Mouse (Mus musculus) WW6 (cell line): Measurements from ENCODE around the gene Sec62.
A peak's percentile ranks its signal among the peaks of the same experiment; 100 is the strongest.

ENCODE experiments used
- DNase-seq: peaks from one replicate; pipeline ENCODE4 v3.0.0-alpha.2; 2013; ENCODE audit warnings: low read depth, low spot score

The Sec62 gene

GRCm38 (mm10) chr3:30792737-30793402 is at the start of gene Sec62:
Gene Sec62, plus strand, starts transcription at chr3:30792875.
- DNase-seq: peak; percentile 83

GRCm38 (mm10) chr3:30742891-30743290 is 49.8 kb upstream of the Sec62 start:
- no peak for DNase-seq

GRCm38 (mm10) chr3:30746006-30746405 is 46.7 kb upstream of the Sec62 start, which contains the start of gene Samd7:
Gene Samd7, plus strand, starts transcription at chr3:30746293.
- no peak for DNase-seq

- no peak for DNase-seq
Measured at GRCm38 (mm10) chr3:30748316-30748715, 44.4 kb upstream of the Sec62 start.

- no peak for DNase-seq
Measured at GRCm38 (mm10) chr3:30754696-30755095, 38.0 kb upstream of the Sec62 start.

- no peak for DNase-seq
Measured at GRCm38 (mm10) chr3:30764877-30765276, 27.8 kb upstream of the Sec62 start.

GRCm38 (mm10) chr3:30765311-30766027 is 27.2 kb upstream of the Sec62 start:
- DNase-seq: no peak

GRCm38 (mm10) chr3:30766177-30766576 is 26.5 kb upstream of the Sec62 start:
- DNase-seq: no peak

GRCm38 (mm10) chr3:30767271-30767670 is 25.4 kb upstream of the Sec62 start:
- DNase-seq: no peak

GRCm38 (mm10) chr3:30769755-30770515 is 22.7 kb upstream of the Sec62 start:
- no peak for DNase-seq

- no peak for DNase-seq
Measured at GRCm38 (mm10) chr3:30771560-30771959, 21.1 kb upstream of the Sec62 start.

- no peak for DNase-seq
Measured at GRCm38 (mm10) chr3:30772631-30773030, 20.0 kb upstream of the Sec62 start.

- no peak for DNase-seq
Measured at GRCm38 (mm10) chr3:30774677-30775076, 18.0 kb upstream of the Sec62 start.

- no peak for DNase-seq
Measured at GRCm38 (mm10) chr3:30777984-30778383, 14.7 kb upstream of the Sec62 start.

GRCm38 (mm10) chr3:30788531-30788930 is 4.1 kb upstream of the Sec62 start:
- no peak for DNase-seq

- DNase-seq: no peak
Measured at GRCm38 (mm10) chr3:30793403-30794221, 937 bp downstream of the Sec62 start.

GRCm38 (mm10) chr3:30802171-30802570 is 9.5 kb downstream of the Sec62 start:
- no peak for DNase-seq

GRCm38 (mm10) chr3:30812881-30813280 is 20.2 kb downstream of the Sec62 start:
- DNase-seq: no peak

- no peak for DNase-seq
Measured at GRCm38 (mm10) chr3:30818630-30819125, 26.0 kb downstream of the Sec62 start.

- DNase-seq: no peak
Measured at GRCm38 (mm10) chr3:30822163-30822562, 29.5 kb downstream of the Sec62 start.

- DNase-seq: no peak
Measured at GRCm38 (mm10) chr3:30826069-30826468, 33.4 kb downstream of the Sec62 start.
